In the genomic region with DNA sequence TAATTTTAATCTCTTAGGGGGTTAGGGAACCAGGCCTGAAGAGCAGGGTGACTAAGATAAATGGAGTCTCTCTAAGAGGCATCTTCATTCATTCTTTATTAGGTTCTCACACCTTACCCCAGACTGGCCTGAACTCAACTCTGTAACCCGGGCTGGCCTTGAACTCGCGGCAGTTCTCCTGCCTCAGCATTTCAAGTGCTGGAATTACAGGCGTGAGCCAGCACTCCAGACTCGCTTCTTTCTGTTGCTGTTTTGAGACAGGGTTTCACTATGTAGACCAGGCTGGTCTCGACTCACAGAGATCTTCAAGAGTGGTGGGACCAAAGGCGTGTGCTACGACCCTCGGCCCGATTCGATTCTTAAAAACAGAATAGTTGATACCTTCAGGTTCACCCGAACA, we compare ENCODE assay signal across 8 mouse cellular contexts. TPM values are rescaled to one million over a fixed set of nuclear protein-coding genes. Genes with fewer than 3 reads are reported as not detected.
DNase-seq lines count a peak whose midpoint lies in the region; ATAC-seq and TF ChIP-seq lines count a peak whose summit lies in the region.

No protein-coding gene starts in this region.

- H3K9me3 ChIP-seq in forebrain, embryonic 11.5 days (ENCODE audit: control insufficient read depth, low read length), result no peaks in the 10 kb centered on the region

- no peak for TF ChIP-seq CTCF in kidney, adult 2 months (conservative IDR thresholded peaks at IDR 0.05; ENCODE audit: insufficient read depth, insufficient read length, low read depth, low read length)

- no peaks in the 10 kb centered on the region for H3K27me3 ChIP-seq in kidney, adult 2 months (replicated peaks; ENCODE audit: control insufficient read depth, insufficient read depth, low read length)
- no peaks in the 10 kb centered on the region for H3K27me3 ChIP-seq in forebrain, embryonic 11.5 days (ENCODE audit: control insufficient read depth, insufficient read depth, low read length)

- TF ChIP-seq POLR2A in kidney, adult 2 months (IDR thresholded peaks at IDR 0.05; ENCODE audit: low read depth, low read length), result no peak

- peak overlapping the region; percentile 66 for H3K9ac ChIP-seq in forebrain, embryonic 11.5 days (ENCODE audit: low read length)

- no peak for DNase-seq in kidney, adult 2 months
- no peak for DNase-seq in kidney, adult 11 months
- DNase-seq in adipocyte (ENCODE audit: low spot score), result peak; percentile 56
- peak; percentile 63 for DNase-seq in forebrain, embryonic 11.5 days (ENCODE audit: low spot score)
- peak; percentile 21 for DNase-seq in kidney, postnatal 14 days
- no peak for DNase-seq in ovary, adult 18-20 months (ENCODE audit: low spot score)
- DNase-seq in gastrocnemius, postnatal 10 days, result no peak

- peak; percentile 27; the same call in 1 of the 2 replicates for ATAC-seq in forebrain, embryonic 11.5 days (replicated peaks; ENCODE audit: low FRiP score)
- peak; percentile 6; the same call in 1 of the 2 replicates for ATAC-seq in megakaryocyte-erythroid progenitor cell, adult 5-6 weeks (replicated peaks; ENCODE audit: low FRiP score, low TSS enrichment, poor library complexity, severe bottlenecking)

- H3K4me1 ChIP-seq in kidney, adult 2 months (ENCODE audit: control insufficient read depth, insufficient read depth, low read length), result peaks cover 3% of the 10 kb centered on the region; the same call in 1 of the 2 replicates
- peaks cover 2% of the 10 kb centered on the region for H3K4me1 ChIP-seq in forebrain, embryonic 11.5 days (replicated peaks; ENCODE audit: control insufficient read depth, insufficient read depth, low read length)

- 14% methylated on average over 12 of the region's 12 CpGs for WGBS in kidney, adult 2 months
- 24% methylated on average over 12 of the region's 12 CpGs for WGBS in forebrain, embryonic 11.5 days

- H3K27ac ChIP-seq in kidney, adult 2 months (ENCODE audit: insufficient read depth, low read depth, low read length), result peak overlapping the region; percentile 81; the same call in 1 of the 2 replicates
- peak overlapping the region; percentile 80; the same call in 1 of the 2 replicates for H3K27ac ChIP-seq in forebrain, embryonic 11.5 days (ENCODE audit: low read depth, low read length)

- H3K36me3 ChIP-seq in kidney, adult 2 months (ENCODE audit: control insufficient read depth, insufficient read depth, low read length), result no peaks in the 10 kb centered on the region
- H3K36me3 ChIP-seq in forebrain, embryonic 11.5 days (ENCODE audit: control insufficient read depth, insufficient read depth, low read length), result peaks cover 9% of the 10 kb centered on the region; the same call in 1 of the 2 replicates

- H3K4me3 ChIP-seq in kidney, adult 2 months (ENCODE audit: insufficient read depth, low read depth, low read length), result peak overlapping the region; percentile 73
- peak overlapping the region; percentile 79 for H3K4me3 ChIP-seq in forebrain, embryonic 11.5 days (ENCODE audit: low read depth, low read length)

- peak overlapping the region; percentile 68 for H3K4me2 ChIP-seq in forebrain, embryonic 11.5 days (ENCODE audit: low read depth, low read length, severe bottlenecking)

RNA-seq across cellular contexts. Expression of a gene that starts 1.3 kb away (rescaled TPM):
- polyA plus RNA-seq in kidney, adult 2 months (2012; rRNA removed), result 35.9 and 36.3 TPM in 2 replicates
- polyA plus RNA-seq in forebrain, embryonic 11.5 days (2014; fragmentation: Nextera tagmentation; extraction: Ambion mirVana), result 79.0 and 91.7 TPM in 2 replicates
- total RNA-seq in megakaryocyte-erythroid progenitor cell, adult 5-6 weeks (2014; fragmentation: Nextera tagmentation), result 49.3 and 51.4 TPM in 2 replicates
- total RNA-seq in megakaryocyte-erythroid progenitor cell, adult 5-6 weeks (2017), result 55.4 and 73.2 TPM in 2 replicates
- 10 to 100 TPM; 41.5 to 53.4 TPM for total RNA-seq in gastrocnemius, postnatal 10 days (2021)

RNA-seq across cellular contexts. Expression of a gene that starts 2.7 kb away (rescaled TPM):
- 2.7 and 3.1 TPM in 2 replicates for polyA plus RNA-seq in kidney, adult 2 months (2012; rRNA removed)
- polyA plus RNA-seq in forebrain, embryonic 11.5 days (2014; fragmentation: Nextera tagmentation; extraction: Ambion mirVana), result 9.9 and 10.2 TPM in 2 replicates
- 7.0 and 8.3 TPM in 2 replicates for total RNA-seq in megakaryocyte-erythroid progenitor cell, adult 5-6 weeks (2014; fragmentation: Nextera tagmentation)
- 10.9 and 15.5 TPM in 2 replicates for total RNA-seq in megakaryocyte-erythroid progenitor cell, adult 5-6 weeks (2017)
- total RNA-seq in gastrocnemius, postnatal 10 days (2021), result 10 to 100 TPM in 1 of 2 experiments, 1 to 10 TPM in 1; 9.9 to 10.4 TPM

RNA-seq across cellular contexts. Expression of a gene that starts 21.9 kb away (rescaled TPM):
- 1.8 TPM in 1 of 2 replicates, not detected in the other for polyA plus RNA-seq in kidney, adult 2 months (2012; rRNA removed)
- polyA plus RNA-seq in forebrain, embryonic 11.5 days (2014; fragmentation: Nextera tagmentation; extraction: Ambion mirVana), result 10.8 and 13.1 TPM in 2 replicates
- total RNA-seq in megakaryocyte-erythroid progenitor cell, adult 5-6 weeks (2014; fragmentation: Nextera tagmentation), result 7.6 and 11.2 TPM in 2 replicates
- total RNA-seq in megakaryocyte-erythroid progenitor cell, adult 5-6 weeks (2017), result 24.2 and 30.5 TPM in 2 replicates
- total RNA-seq in gastrocnemius, postnatal 10 days (2021), result not detected

RNA-seq across cellular contexts. Expression of a gene that starts 36.7 kb away (rescaled TPM):
- 21.6 and 24.3 TPM in 2 replicates for polyA plus RNA-seq in kidney, adult 2 months (2012; rRNA removed)
- 36.2 and 37.3 TPM in 2 replicates for polyA plus RNA-seq in forebrain, embryonic 11.5 days (2014; fragmentation: Nextera tagmentation; extraction: Ambion mirVana)
- 81.6 and 89.6 TPM in 2 replicates for total RNA-seq in megakaryocyte-erythroid progenitor cell, adult 5-6 weeks (2014; fragmentation: Nextera tagmentation)
- 55.9 and 74.1 TPM in 2 replicates for total RNA-seq in megakaryocyte-erythroid progenitor cell, adult 5-6 weeks (2017)
- total RNA-seq in gastrocnemius, postnatal 10 days (2021), result 10 to 100 TPM; 35.8 to 43.5 TPM

RNA-seq across cellular contexts. Expression of a gene that starts 58.0 kb away (rescaled TPM):
- polyA plus RNA-seq in kidney, adult 2 months (2012; rRNA removed), result 0.88 and 1.5 TPM in 2 replicates
- polyA plus RNA-seq in forebrain, embryonic 11.5 days (2014; fragmentation: Nextera tagmentation; extraction: Ambion mirVana), result 0.36 and 0.49 TPM in 2 replicates
- not detected in 2 replicates for total RNA-seq in megakaryocyte-erythroid progenitor cell, adult 5-6 weeks (2014; fragmentation: Nextera tagmentation)
- total RNA-seq in megakaryocyte-erythroid progenitor cell, adult 5-6 weeks (2017), result not detected in 2 replicates
- 1 to 10 TPM in 1 of 2 experiments, under 1 TPM in 1; 0.63 to 1.0 TPM for total RNA-seq in gastrocnemius, postnatal 10 days (2021)

Comparison
In these comparisons a context has a peak if more than half of its experiments do, and no peak if none do; other contexts are left out.
1. DNase-seq: peak in adipocyte (single experiment), forebrain, embryonic 11.5 days (single experiment) and kidney, postnatal 14 days (single experiment); none in kidney, adult 2 months (single experiment), kidney, adult 11 months (single experiment), ovary, adult 18-20 months (single experiment) and gastrocnemius, postnatal 10 days (single experiment).
2. RNA of a gene that starts 21.9 kb away (total RNA-seq): 7.6 to 30.5 TPM in megakaryocyte-erythroid progenitor cell, adult 5-6 weeks; not detected in gastrocnemius, postnatal 10 days; every median in the first group is over 4 times any median in the second.